Mouse (Mus musculus): ENCODE measurements at regions not wholly inside any gene's neighbourhood (a gene's known extent, or its start where the extent isn't known, plus 50 kb on each side); places are given as distances from the start of the nearest gene placed in this dataset.

GRCm38 (mm10) chr10:95083341-95084148, 138.9 kb upstream of the Plxnc1 start:
- no peak for DNase-seq

DNA sequence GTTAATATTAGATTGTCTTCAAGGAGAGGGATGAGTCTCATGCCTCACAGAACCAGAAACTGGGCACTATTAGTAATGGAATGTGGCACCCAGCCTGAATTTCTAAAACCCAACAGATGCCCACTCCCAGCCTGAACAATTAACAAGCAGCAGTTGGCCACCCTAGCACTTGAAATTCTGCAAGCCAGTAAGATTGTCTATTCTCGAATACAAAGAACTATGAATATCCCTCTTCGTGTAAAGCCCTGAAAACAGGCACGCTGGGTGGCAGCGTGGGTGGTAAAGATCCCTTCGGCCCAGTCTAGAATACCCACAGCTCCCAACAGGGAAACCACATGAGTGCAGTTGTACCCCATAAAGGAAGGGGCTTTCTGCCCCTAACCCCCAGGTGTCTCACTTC, 138.0 kb upstream of the Plxnc1 start:
- peak; percentile 52 for DNase-seq

DNA sequence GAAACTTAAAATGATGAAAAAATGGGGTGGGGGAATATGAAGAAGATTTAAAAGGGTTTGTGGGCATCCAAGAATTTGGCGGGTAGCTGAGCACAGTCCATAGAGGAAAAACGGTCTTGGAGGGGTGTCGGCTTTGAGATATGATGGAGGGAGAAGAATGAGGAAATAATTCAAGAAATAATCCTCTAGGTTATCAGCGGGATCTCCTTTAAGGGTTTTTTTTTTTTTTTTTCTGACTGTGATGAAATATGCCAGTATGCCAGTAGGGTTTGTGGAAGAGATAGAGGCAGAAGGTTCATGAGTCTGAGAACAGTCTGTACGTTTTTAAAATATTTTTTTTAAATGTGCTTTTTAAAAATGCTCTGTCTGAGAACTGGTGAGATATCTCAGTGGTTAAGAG, 135.3 kb upstream of the Plxnc1 start:
- DNase-seq: no peak

DNA sequence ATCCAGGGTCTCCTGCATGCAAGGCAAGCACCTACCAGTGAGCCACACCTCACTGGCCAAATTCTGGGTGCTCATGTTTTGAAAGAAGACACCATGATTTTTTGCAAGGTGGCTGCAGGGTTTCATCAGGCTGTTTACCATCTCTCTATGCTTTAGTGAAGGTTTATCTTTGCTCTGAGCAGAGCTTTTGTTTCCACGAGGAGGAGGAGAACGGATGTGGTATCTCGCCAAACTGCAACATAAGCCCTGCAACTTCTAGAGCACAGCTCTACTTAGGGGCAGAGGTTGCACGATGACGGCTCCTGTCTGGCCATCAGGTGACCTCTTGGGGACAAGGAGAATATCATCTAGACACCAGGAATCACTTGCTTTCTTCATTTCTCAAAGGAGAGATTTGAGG, 131.8 kb upstream of the Plxnc1 start:
- DNase-seq: no peak

- DNase-seq: no peak
These were observed 131.3 kb upstream of the Plxnc1 start for GRCm38 (mm10) chr10:95075897-95076296.

DNA sequence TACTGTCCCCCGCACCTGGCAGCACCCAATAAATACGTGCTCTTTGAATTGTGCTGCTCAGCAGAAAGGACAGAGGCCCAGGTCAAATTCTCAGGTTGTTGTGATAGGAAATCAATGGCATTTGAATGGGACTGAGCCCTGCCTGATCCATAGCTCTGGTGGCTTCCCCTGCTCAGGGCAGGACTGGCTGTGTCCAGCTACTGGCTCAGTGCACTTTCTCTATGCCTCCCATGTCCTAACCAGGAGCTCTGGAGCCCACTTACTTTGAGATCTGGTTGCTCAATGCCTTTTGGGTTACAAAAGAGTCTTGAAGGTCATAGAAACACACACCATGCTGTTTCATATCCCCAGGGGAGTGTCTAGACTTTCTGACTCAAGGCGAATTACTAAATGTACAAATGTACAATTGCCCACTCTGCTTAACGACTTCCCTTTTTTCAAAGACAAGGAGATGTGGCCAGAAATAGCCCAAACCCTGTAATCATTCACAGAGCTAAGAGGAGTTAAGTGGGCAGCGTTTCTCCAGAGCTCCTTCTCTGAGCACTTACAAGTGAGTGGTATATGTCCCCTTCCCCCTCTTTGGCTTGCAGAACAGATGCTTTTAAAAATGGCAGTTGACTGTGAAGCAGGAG, 130.4 kb upstream of the Plxnc1 start:
- DNase-seq: no peak

- no peak for DNase-seq
These were observed 129.7 kb upstream of the Plxnc1 start for GRCm38 (mm10) chr10:95074381-95074780.

DNA sequence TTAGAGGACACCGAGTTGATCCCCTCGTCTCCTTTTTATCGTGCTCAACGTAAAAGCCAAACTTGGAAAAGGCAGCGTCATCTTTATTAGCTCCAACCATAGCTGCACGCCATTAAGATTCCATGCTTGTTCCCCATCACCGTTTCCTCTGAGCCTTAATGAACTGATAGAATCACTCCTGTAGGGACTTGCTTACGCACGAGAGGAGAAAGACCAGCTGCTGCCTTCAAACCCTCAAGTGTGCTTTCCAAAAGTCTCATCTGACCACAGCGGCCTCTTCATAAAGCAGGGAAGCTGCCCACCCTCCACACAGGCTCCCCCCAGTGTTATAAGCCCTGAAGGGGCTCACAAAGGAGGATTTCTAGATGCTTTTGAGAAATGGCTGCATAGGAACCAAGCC, 123.3 kb upstream of the Plxnc1 start:
- DNase-seq: no peak

- DNase-seq: no peak
These were observed 122.1 kb upstream of the Plxnc1 start for GRCm38 (mm10) chr10:95066774-95067173.

DNA sequence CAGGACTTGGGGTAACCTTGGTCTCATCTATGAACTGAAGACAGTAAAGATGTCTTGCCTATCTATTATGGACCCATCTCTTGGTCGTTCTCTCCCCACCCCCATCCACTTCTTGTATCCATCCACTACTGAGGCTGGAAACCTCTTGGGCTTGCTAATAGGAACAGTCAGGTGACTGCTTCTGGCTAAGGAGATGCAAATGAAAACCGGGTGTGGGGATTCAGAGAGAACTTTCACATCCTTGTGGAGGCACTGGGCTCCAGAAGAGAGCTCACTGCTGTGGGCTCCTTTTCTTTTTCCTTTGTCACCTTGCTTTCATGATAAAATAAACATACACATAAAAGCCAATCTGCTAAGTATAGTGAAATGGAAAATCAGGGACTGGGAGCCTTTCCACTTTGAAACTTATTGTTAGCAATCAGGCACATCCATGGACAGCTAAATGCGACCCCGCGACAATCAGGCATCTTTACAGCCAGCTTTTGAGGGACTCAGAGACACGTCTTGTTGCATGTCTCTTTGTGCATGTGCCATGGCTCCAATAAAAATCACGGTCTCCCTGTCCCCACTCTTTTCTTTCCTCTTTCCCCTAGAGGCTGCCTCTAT, 115.0 kb upstream of the Plxnc1 start:
- no peak for DNase-seq

DNA sequence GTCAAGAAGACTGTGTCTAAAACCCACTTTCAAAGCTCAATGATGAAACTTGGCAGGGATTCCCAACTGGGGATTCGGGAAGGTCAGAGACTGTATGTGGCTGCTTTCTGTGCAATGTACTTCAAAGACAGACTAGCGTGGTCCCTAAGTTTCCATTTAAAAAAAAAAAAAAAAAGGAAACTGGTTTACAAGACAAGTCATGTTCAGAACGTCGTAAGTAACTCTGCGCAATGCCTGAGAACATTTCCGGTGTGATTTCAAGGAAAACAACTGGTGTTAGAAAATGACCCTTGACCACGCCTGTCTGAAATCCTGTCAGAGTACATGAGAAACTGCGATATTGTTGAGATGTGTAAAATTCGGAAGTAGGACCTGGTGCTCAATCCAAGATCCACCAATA, 114.4 kb upstream of the Plxnc1 start:
- no peak for DNase-seq

DNA sequence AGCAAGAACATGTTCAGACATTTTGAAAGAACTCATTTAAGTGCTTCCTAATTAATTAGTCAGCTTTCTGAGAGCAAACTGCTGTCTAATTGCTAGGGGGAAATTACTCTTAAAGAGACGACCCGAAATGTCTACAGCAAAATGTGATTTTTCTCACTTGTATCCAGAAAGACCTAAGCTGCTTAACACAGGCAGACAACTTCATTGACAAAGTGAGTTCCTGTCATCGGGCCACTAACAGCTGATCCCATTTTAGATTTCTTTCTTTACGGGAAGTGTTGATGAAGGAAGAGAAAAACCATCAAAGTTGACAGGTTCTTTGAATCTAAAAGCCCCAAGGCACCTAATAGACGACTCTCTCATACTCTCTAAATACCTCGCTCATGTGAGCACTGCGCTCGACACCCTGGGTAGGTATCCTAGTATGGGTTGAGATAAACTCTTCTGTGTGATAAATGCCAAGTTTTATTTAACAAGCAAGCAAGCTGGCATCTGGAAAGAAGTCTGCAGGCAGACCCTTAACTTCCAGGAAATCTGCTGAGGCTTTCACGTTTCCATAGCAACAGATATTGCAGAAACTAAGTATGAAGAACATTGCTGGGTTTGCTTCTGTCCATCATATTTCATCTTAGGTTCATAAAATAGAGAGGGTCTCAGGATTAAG, 112.5 kb upstream of the Plxnc1 start:
- DNase-seq: peak; percentile 41

DNA sequence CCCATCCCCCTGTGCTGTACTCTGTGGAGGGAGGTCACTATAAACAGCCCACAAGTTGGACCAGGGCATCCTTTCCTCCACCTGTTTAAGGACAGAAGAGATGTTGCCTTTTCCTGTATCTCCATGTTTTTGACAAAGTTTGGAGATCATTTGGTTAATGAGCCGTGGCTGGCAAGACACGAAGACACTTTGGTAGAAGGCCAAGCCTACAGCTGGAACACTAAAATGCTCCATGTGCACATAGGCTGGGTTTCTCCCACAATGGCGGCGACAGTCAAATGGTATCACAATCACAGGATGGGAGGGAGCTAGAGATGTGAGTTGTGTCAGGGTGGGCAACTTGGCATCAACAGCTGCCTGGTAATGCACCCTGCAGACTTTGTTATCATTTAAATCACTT, 111.9 kb upstream of the Plxnc1 start:
- DNase-seq: no peak

GRCm38 (mm10) chr10:95054869-95055268, 110.2 kb upstream of the Plxnc1 start:
- no peak for DNase-seq

GRCm38 (mm10) chr10:95048790-95049189, 104.2 kb upstream of the Plxnc1 start:
- DNase-seq: no peak

DNA sequence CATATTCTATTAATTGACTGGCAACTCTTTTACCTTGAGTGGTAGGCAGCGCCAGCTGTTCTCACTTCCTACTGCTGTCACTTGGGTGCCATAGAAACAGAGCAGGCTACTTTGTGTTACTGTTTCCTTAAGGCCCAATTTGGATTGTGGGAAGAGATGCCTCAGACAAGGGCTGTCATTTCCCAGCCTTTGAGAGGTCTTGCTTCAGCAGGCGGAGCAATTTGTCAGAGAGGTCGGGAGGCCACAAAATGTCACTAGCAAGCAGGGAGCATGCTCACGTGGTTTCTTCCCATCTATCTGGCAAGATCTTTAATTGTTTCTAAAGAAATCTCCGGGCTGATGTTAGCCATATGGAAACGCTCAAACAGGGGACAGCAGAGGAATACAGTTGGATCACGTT, 99.3 kb upstream of the Plxnc1 start:
- peak; percentile 19 for DNase-seq

- peak; percentile 29 for DNase-seq
These were observed 95.7 kb upstream of the Plxnc1 start for GRCm38 (mm10) chr10:95040258-95040895.

DNA sequence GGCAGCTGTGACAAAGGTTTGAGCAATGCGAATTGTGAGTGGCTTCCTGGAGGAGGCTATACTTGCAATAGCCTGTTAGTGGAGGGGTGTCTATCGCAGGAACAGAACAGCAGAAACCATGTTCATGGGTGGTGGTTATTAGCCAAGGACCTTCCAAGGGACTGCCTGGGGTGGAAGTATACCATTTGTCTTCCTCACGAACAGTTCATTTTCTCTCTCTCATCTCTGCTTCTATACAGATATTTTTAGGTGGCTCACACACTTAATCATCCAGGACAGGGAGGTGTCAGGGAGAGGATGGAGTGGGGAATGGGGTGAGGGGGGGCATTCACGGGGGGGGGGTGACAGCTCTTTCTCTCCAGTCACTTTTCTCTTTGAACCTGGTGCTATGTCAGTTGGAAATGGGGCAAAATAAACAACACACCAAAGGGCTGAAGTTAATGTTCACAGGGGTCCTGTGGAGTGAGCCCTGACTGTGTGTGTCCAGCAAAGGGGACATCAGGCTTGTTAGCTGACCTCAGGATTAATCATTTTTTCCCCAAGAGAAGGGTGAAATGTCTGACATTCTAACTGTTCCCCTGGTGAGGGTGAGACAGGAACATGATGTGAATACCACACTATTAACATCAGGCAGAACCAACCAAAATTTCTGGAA, 91.5 kb upstream of the Plxnc1 start:
- DNase-seq: no peak

DNA sequence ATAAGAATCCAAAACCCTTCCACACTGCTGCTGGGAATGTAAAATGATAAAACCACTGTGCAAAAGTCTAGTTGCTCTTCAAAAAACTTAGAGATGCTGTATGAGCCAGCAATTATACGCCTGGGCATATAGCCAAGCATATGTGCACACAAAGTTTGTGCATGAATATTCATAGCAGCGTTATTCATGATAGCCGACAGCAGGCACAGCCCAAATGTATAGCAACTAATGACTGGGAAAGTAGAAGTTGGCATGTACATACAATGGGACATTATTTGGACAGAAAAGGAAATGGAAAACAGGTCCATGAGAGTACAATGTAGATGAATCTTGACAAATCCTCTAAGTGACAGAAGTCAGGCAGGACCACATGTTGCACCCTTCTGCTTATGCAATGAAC, 90.7 kb upstream of the Plxnc1 start:
- peak; percentile 70 for DNase-seq

- no peak for DNase-seq
These were observed 89.9 kb upstream of the Plxnc1 start for GRCm38 (mm10) chr10:95034566-95034965.

- DNase-seq: peak; percentile 14
These were observed 88.4 kb upstream of the Plxnc1 start for GRCm38 (mm10) chr10:95032760-95033716.

Measured in layer of hippocampus, adult 9-11 months (tissue).